9 mouse cellular contexts compared by ENCODE assay signal in the genomic region with DNA sequence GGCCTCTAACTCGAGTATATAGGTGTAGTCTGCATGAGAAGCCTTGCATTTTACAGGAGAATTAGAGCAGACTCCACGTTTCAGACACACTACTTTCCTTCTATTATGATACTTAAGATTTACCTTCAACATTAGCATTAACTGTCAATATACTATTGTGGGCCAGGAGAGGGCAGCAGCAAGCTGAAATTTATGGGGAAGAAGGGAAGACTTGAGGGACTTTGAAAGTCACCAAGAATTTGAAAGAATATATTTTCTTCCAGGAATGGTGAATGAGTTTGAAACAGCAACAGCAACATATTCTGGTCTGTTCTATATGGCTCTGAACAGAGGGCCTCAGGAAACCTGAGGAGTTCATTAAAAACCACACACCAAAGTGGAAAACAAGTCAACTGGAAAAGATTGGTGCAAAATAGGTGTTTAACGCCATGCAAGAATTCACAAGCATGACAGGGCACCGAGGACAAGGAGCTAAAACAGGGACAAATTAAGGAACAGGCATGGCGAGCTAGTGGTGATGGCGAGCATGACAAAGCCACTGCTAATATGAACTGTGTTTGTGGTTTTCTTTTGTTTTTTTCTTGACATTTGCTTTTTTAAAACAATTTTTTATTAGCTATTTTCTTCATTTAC.
DNase-seq lines count a peak whose midpoint lies in the region; ATAC-seq lines count a peak whose summit lies in the region.
"Had no signal": no experiment of that assay in that cellular context is flagged by ENCODE, and none has a peak within 500 bp of the region (broad histone marks: within the 10 kb centered on the region; RNA-seq: fewer than 3 reads in every experiment).

No protein-coding gene starts in this region.

- no peaks in the 10 kb centered on the region for H3K27me3 ChIP-seq in midbrain, embryonic 11.5 days (ENCODE audit: control insufficient read depth, insufficient read depth, low read length)
- H3K27me3 ChIP-seq in midbrain, embryonic 13.5 days, result no peaks in the 10 kb centered on the region
- no peaks in the 10 kb centered on the region for H3K27me3 ChIP-seq in limb, embryonic 11.5 days (ENCODE audit: control insufficient read depth, insufficient read depth, low read length)
- H3K27me3 ChIP-seq: limb, embryonic 15.5 days had no signal

- no peak overlapping the region for H3K27ac ChIP-seq in midbrain, embryonic 11.5 days (ENCODE audit: low read depth, low read length)
- no peak overlapping the region for H3K27ac ChIP-seq in midbrain, embryonic 13.5 days
- H3K27ac ChIP-seq in limb, embryonic 11.5 days (replicated peaks; ENCODE audit: low read depth, low read length), result no peak overlapping the region
- H3K27ac ChIP-seq: limb, embryonic 15.5 days had no signal

- H3K4me3 ChIP-seq in midbrain, embryonic 11.5 days (ENCODE audit: low read depth, low read length), result no peak overlapping the region
- no peak overlapping the region for H3K4me3 ChIP-seq in midbrain, embryonic 13.5 days (replicated peaks)
- no peak overlapping the region for H3K4me3 ChIP-seq in limb, embryonic 11.5 days (ENCODE audit: low read depth, low read length)
- H3K4me3 ChIP-seq: limb, embryonic 15.5 days had no signal

- H3K9me3 ChIP-seq in midbrain, embryonic 11.5 days (ENCODE audit: control insufficient read depth, low read length), result no peaks in the 10 kb centered on the region
- no peaks in the 10 kb centered on the region for H3K9me3 ChIP-seq in midbrain, embryonic 13.5 days
- no peaks in the 10 kb centered on the region for H3K9me3 ChIP-seq in limb, embryonic 11.5 days (ENCODE audit: control insufficient read depth, low read length)
- H3K9me3 ChIP-seq: limb, embryonic 15.5 days had no signal

- DNase-seq in cerebellum, postnatal 14 days, result peak; percentile 73 to 75
- DNase-seq in cerebellum, adult 8-10 months, result no peak
- no peak for DNase-seq in midbrain, embryonic 11.5 days (ENCODE audit: low spot score, missing footprints)
- DNase-seq in forelimb bud, embryonic 11.5 days (ENCODE audit: low read depth, low spot score), result peak; percentile 37
- DNase-seq in limb, embryonic 11.5 days (ENCODE audit: low spot score), result peak; percentile 53
- no peak for DNase-seq in B cell, adult 2 months
- no peak for DNase-seq in adrenal gland, adult 2 months

- 56% methylated on average over 6 of the region's 6 CpGs for WGBS in midbrain, embryonic 11.5 days
- WGBS in midbrain, embryonic 13.5 days, result 39% methylated on average over 6 of the region's 6 CpGs
- WGBS in limb, embryonic 11.5 days, result 63% methylated on average over 6 of the region's 6 CpGs

- H3K4me1 ChIP-seq in midbrain, embryonic 11.5 days (ENCODE audit: control insufficient read depth, insufficient read depth, low read length), result no peaks in the 10 kb centered on the region
- H3K4me1 ChIP-seq in midbrain, embryonic 13.5 days (replicated peaks), result no peaks in the 10 kb centered on the region
- H3K4me1 ChIP-seq in limb, embryonic 11.5 days (ENCODE audit: control insufficient read depth, insufficient read depth, low read length), result no peaks in the 10 kb centered on the region
- H3K4me1 ChIP-seq: limb, embryonic 15.5 days had no signal

- no peak overlapping the region for H3K9ac ChIP-seq in midbrain, embryonic 11.5 days (ENCODE audit: low read length)
- H3K9ac ChIP-seq in midbrain, embryonic 13.5 days (replicated peaks), result no peak overlapping the region
- H3K9ac ChIP-seq in limb, embryonic 11.5 days (ENCODE audit: low read length), result no peak overlapping the region
- H3K9ac ChIP-seq: limb, embryonic 15.5 days had no signal

- H3K4me2 ChIP-seq in midbrain, embryonic 11.5 days, result no peak overlapping the region
- H3K4me2 ChIP-seq in midbrain, embryonic 13.5 days (replicated peaks), result no peak overlapping the region
- H3K4me2 ChIP-seq in limb, embryonic 11.5 days (ENCODE audit: low read depth, severe bottlenecking), result no peak overlapping the region
- H3K4me2 ChIP-seq: limb, embryonic 15.5 days had no signal

- no peaks in the 10 kb centered on the region for H3K36me3 ChIP-seq in midbrain, embryonic 11.5 days (ENCODE audit: control insufficient read depth, insufficient read depth, low read length)
- no peaks in the 10 kb centered on the region for H3K36me3 ChIP-seq in midbrain, embryonic 13.5 days
- no peaks in the 10 kb centered on the region for H3K36me3 ChIP-seq in limb, embryonic 11.5 days (ENCODE audit: control insufficient read depth, insufficient read depth, low read length)
- H3K36me3 ChIP-seq: limb, embryonic 15.5 days had no signal

- ATAC-seq in midbrain, embryonic 11.5 days (ENCODE audit: low FRiP score), result 0 out of 2 replicates have a peak, but pooled peaks have one; percentile 38
- no peak for ATAC-seq in midbrain, embryonic 13.5 days
- ATAC-seq in limb, embryonic 11.5 days (ENCODE audit: insufficient number of reproducible peaks, low FRiP score, low TSS enrichment, low read depth), result no peak

Comparison
In these comparisons a context has a peak if more than half of its experiments do, and no peak if none do; other contexts are left out.
1. DNase-seq: peak in cerebellum, postnatal 14 days (2 of 2), forelimb bud, embryonic 11.5 days (single experiment) and limb, embryonic 11.5 days (single experiment); none in cerebellum, adult 8-10 months (single experiment), midbrain, embryonic 11.5 days (single experiment), B cell, adult 2 months (0 of 2) and adrenal gland, adult 2 months (single experiment).